Mouse (Mus musculus): Measurements from ENCODE around the gene Abcc1.

DNA sequence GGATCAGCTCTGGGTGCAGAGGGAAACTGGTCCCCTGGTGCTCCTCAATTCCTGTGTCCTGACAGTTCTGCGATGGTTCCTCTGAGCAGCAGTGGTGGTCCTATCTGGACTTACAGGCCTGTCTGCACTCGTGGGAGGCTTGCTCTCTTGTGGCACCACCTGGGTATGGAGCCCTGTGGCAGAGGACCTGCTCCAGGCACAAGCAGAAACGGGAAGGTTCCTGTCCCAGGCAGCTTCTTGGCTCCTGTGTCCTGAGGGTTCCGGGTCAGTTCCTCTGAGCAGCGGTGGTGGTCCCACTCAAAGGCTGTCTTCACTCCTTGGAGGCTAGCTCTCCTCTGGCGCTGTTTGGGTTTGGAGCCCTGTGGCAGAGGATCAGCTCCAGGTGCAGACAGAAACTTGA lies 68.0 kb downstream of the Abcc1 start:
- TF ChIP-seq CTCF (IDR thresholded peaks at IDR 0.05; ENCODE audit: insufficient read depth, low read length): no peak
- no peak for TF ChIP-seq POLR2A (IDR thresholded peaks at IDR 0.05; ENCODE audit: borderline replicate concordance, extremely low read depth, low read depth, low read length)
